In genomic region chr11:12035916-12036910, GRCm38 (mm10) we compare ENCODE assay signal across 8 mouse cellular contexts. TPM values are rescaled to one million over a fixed set of nuclear protein-coding genes. Genes with fewer than 3 reads are reported as not detected.
DNase-seq lines count a peak whose midpoint lies in the region; ATAC-seq and TF ChIP-seq lines count a peak whose summit lies in the region.

No protein-coding gene starts in this region.

- H3K27me3 ChIP-seq in embryonic facial prominence, embryonic 13.5 days = peaks cover 94% of the 10 kb centered on the region
- H3K27me3 ChIP-seq in hindbrain, embryonic 13.5 days = peaks cover 94% of the 10 kb centered on the region
- peaks cover 41% of the 10 kb centered on the region for H3K27me3 ChIP-seq in small intestine, adult 2 months (ENCODE audit: control insufficient read depth, insufficient read depth, low read length)

- no peak for TF ChIP-seq CTCF in lung, adult 2 months (IDR thresholded peaks at IDR 0.05; ENCODE audit: insufficient read depth, low read length)
- TF ChIP-seq CTCF in small intestine, adult 2 months (IDR thresholded peaks at IDR 0.05; ENCODE audit: extremely low read depth, insufficient read length, insufficient replicate concordance, low read depth, low read length) = no peak

- no peak for ATAC-seq in embryonic facial prominence, embryonic 13.5 days (ENCODE audit: insufficient number of reproducible peaks, insufficient read depth, low FRiP score, low TSS enrichment, low read depth)
- no peak for ATAC-seq in hindbrain, embryonic 13.5 days (ENCODE audit: low FRiP score)

- DNase-seq in adrenal gland, postnatal 10 days = peak; percentile 42
- DNase-seq in adrenal gland, postnatal 4 days (ENCODE audit: low spot score in 2 of 2) = no peak
- peak; percentile 33 for DNase-seq in lung, adult 2 months
- no peak for DNase-seq in layer of hippocampus, postnatal 10 days (ENCODE audit: low spot score in 2 of 2)
- no peak for DNase-seq in thymus, postnatal 0 days (ENCODE audit: low spot score)

- TF ChIP-seq POLR2A in lung, adult 2 months (IDR thresholded peaks at IDR 0.05; ENCODE audit: borderline replicate concordance, extremely low read depth, low read depth, low read length) = no peak
- no peak for TF ChIP-seq POLR2A in small intestine, adult 2 months (IDR thresholded peaks at IDR 0.05; ENCODE audit: low read depth, low read length)

- 0 out of 2 replicates have a peak, but pooled peaks cover 6% of the 10 kb centered on the region for H3K36me3 ChIP-seq in embryonic facial prominence, embryonic 13.5 days
- no peaks in the 10 kb centered on the region for H3K36me3 ChIP-seq in hindbrain, embryonic 13.5 days
- no peaks in the 10 kb centered on the region for H3K36me3 ChIP-seq in small intestine, adult 2 months (ENCODE audit: control insufficient read depth, insufficient read depth, low read length)

- peak overlapping the region; percentile 96 for H3K9ac ChIP-seq in embryonic facial prominence, embryonic 13.5 days
- H3K9ac ChIP-seq in hindbrain, embryonic 13.5 days = peak overlapping the region; percentile 80

- no peaks in the 10 kb centered on the region for H3K9me3 ChIP-seq in embryonic facial prominence, embryonic 13.5 days
- H3K9me3 ChIP-seq in hindbrain, embryonic 13.5 days = no peaks in the 10 kb centered on the region

- WGBS in embryonic facial prominence, embryonic 13.5 days = 3% methylated on average over 56 of the region's 65 CpGs
- WGBS in hindbrain, embryonic 13.5 days = 3% methylated on average over 46 of the region's 65 CpGs
- 5% methylated on average over 65 of the region's 65 CpGs for WGBS in lung, adult 2 months
- 7% methylated on average over 64 of the region's 65 CpGs for WGBS in small intestine, adult 2 months

- H3K27ac ChIP-seq in embryonic facial prominence, embryonic 13.5 days = peak overlapping the region; percentile 94
- peak overlapping the region; percentile 62 for H3K27ac ChIP-seq in hindbrain, embryonic 13.5 days
- H3K27ac ChIP-seq in small intestine, adult 2 months (ENCODE audit: insufficient read depth, low read depth, low read length) = no peak overlapping the region

- peak overlapping the region; percentile 63 for H3K4me3 ChIP-seq in embryonic facial prominence, embryonic 13.5 days
- H3K4me3 ChIP-seq in hindbrain, embryonic 13.5 days = peak overlapping the region; percentile 53
- H3K4me3 ChIP-seq in lung, adult 2 months (replicated peaks; ENCODE audit: extremely low read depth, low read depth, low read length) = peak overlapping the region; percentile 79
- H3K4me3 ChIP-seq in small intestine, adult 2 months (ENCODE audit: low read depth, low read length) = peak overlapping the region; percentile 70

- H3K4me1 ChIP-seq in embryonic facial prominence, embryonic 13.5 days = peaks cover 11% of the 10 kb centered on the region; the same call in 1 of the 2 replicates
- H3K4me1 ChIP-seq in hindbrain, embryonic 13.5 days (replicated peaks) = peaks cover 16% of the 10 kb centered on the region
- H3K4me1 ChIP-seq in lung, adult 2 months (ENCODE audit: control insufficient read depth, insufficient read depth, low read length) = no peaks in the 10 kb centered on the region
- no peaks in the 10 kb centered on the region for H3K4me1 ChIP-seq in small intestine, adult 2 months (ENCODE audit: control insufficient read depth, insufficient read depth, insufficient read length, low read length)

- peak overlapping the region; percentile 67 for H3K4me2 ChIP-seq in embryonic facial prominence, embryonic 13.5 days
- H3K4me2 ChIP-seq in hindbrain, embryonic 13.5 days = peak overlapping the region; percentile 52

RNA-seq across cellular contexts. Expression of gene Grb10, which starts 2.3 kb away (rescaled TPM):
- total RNA-seq in adrenal gland, postnatal 10 days (2021) = 100 to 1,000 TPM; 185 to 186 TPM
- 100 to 1,000 TPM; 300 to 301 TPM for total RNA-seq in adrenal gland, postnatal 4 days (2021)
- polyA plus RNA-seq in embryonic facial prominence, embryonic 13.5 days (2015; fragmentation: Nextera tagmentation; extraction: Ambion mirVana) = 444 and 498 TPM in 2 replicates
- 116 and 124 TPM in 2 replicates for polyA plus RNA-seq in hindbrain, embryonic 13.5 days (2015; fragmentation: Nextera tagmentation; extraction: Ambion mirVana)
- polyA plus RNA-seq in lung, adult 2 months (2012; rRNA removed) = 23.7 and 27.4 TPM in 2 replicates
- polyA plus RNA-seq in small intestine, adult 2 months (2012; rRNA removed) = 2.5 and 2.6 TPM in 2 replicates
- 10 to 100 TPM; 33.8 to 34.6 TPM for total RNA-seq in layer of hippocampus, postnatal 10 days (2021)
- 14.5 and 17.5 TPM in 2 replicates for polyA plus RNA-seq in thymus, postnatal 0 days (2015; fragmentation: Nextera tagmentation; extraction: Ambion mirVana)

Comparison
In these comparisons a context has a peak if more than half of its experiments do, and no peak if none do; other contexts are left out.
1. DNase-seq: peak in adrenal gland, postnatal 10 days (single experiment) and lung, adult 2 months (single experiment); none in adrenal gland, postnatal 4 days (0 of 2), layer of hippocampus, postnatal 10 days (0 of 2) and thymus, postnatal 0 days (single experiment).
2. Peak in every context shown above with its lines, with median percentiles within 50 percentile points of each other: H3K4me3 ChIP-seq.